Mouse (Mus musculus) cerebellum, adult 18-20 months (tissue): ENCODE data around the gene Acadsb.

Source experiments
- DNase-seq, 2 experiments: peaks; one replicate each; pipeline ENCODE4 v3.0.0; 2021

Acadsb gene

GRCm38 (mm10) chr7:131465735-131466134 is 55.3 kb downstream of the Acadsb start:
- DNase-seq = no peak

GRCm38 (mm10) chr7:131467312-131467711 is 56.9 kb downstream of the Acadsb start:
- DNase-seq = no peak

DNA sequence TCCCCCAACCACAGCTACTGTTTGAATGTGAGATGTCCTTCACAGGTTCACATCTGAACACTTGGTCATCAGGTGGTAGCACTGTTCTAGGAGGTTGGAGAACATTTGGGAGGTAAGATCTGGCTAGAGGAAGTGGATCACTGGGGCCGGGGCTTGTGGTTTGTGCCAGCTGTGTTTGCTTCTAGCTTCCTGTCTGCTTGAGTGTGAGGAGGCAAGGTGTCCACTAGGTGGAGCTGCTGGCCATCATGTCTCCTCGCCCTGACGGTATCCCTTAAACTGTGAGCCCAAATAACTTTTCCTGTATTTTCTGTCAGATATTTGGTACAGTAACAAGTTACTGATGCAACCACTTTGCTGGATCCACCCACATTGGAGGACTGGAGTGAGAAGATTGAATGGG is 59.1 kb downstream of the Acadsb start:
- DNase-seq = no peak

- DNase-seq = no peak
These were observed 61.1 kb downstream of the Acadsb start for GRCm38 (mm10) chr7:131471551-131471950.

GRCm38 (mm10) chr7:131477140-131477539 is 66.7 kb downstream of the Acadsb start:
- DNase-seq = no peak

DNA sequence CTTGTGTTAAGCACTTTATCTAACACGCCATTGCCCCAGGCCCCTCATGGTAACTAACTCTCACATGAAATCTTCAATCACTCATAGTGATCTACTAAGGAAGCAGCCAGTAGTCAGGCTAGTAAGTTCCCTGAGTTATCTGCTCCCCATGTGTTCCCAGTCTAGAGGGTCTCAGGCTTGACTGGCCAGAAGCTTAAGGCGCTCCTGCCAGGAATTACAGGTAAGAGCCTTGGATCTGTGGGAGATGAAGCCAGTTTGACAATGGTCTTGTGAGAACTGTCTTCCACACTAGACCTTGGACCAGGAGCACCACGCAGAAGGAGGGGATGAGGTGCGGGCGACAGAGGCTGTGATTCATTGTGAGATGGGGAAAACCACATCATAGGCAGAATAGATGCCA is 68.0 kb downstream of the Acadsb start:
- DNase-seq = no peak
